ENCODE assay signal across 11 mouse cellular contexts in genomic region chr15:79139640-79140039, GRCm38 (mm10). TPM values are rescaled to one million over a fixed set of nuclear protein-coding genes. Genes with fewer than 3 reads are reported as not detected.
DNase-seq lines count a peak whose midpoint lies in the region; TF ChIP-seq lines count a peak whose summit lies in the region.
"Had no signal": no experiment of that assay in that cellular context is flagged by ENCODE, and none has a peak within 500 bp of the region (broad histone marks: within the 10 kb centered on the region; RNA-seq: fewer than 3 reads in every experiment).

No protein-coding gene starts in this region.

- peak; percentile 55; the same call in 1 of the 2 replicates for TF ChIP-seq CTCF in liver, adult 2 months (IDR thresholded peaks at IDR 0.05; ENCODE audit: low read depth, low read length)

- H3K27ac ChIP-seq in liver, adult 2 months (replicated peaks; ENCODE audit: insufficient read depth, low read depth, low read length): no peak overlapping the region
- H3K27ac ChIP-seq: liver, embryonic 13.5 days had no signal

- no peak for TF ChIP-seq POLR2A in liver, adult 2 months (IDR thresholded peaks at IDR 0.05; ENCODE audit: extremely low read depth, insufficient read depth, low read length)

- H3K9ac ChIP-seq in liver, adult 2 months (ENCODE audit: low read depth, low read length): no peak overlapping the region

- no peaks in the 10 kb centered on the region for H3K27me3 ChIP-seq in liver, adult 2 months (ENCODE audit: control insufficient read depth, insufficient read depth, low read length)

- H3K4me3 ChIP-seq in liver, adult 2 months (ENCODE audit: insufficient read depth, low read depth, low read length): no peak overlapping the region

- H3K4me1 ChIP-seq in liver, adult 2 months (ENCODE audit: control insufficient read depth, insufficient read depth, low read length): peaks cover 5% of the 10 kb centered on the region

- peaks cover 8% of the 10 kb centered on the region; the same call in 1 of the 2 replicates for H3K79me2 ChIP-seq in liver, adult 2 months (ENCODE audit: control insufficient read depth, insufficient read depth, low read length)

- DNase-seq in liver, adult 2 months (ENCODE audit: extremely low read depth, low read depth, low spot score): peak; percentile 16
- DNase-seq in liver: no peak
- DNase-seq in thymus, postnatal 0 days (ENCODE audit: low spot score): peak; percentile 24
- no peak for DNase-seq in thymus, postnatal 4 days
- DNase-seq in T-cell, adult 2 months (ENCODE audit: low spot score): peak; percentile 39
- no peak for DNase-seq in adrenal gland, postnatal 36 days
- DNase-seq in cerebellum, adult 11 months: no peak
- DNase-seq: kidney, adult 11 months; liver, embryonic 13.5 days had no signal

- no peaks in the 10 kb centered on the region for H3K36me3 ChIP-seq in liver, adult 2 months (ENCODE audit: control insufficient read depth, insufficient read depth, low read length)

- WGBS in liver, adult 2 months: 55% methylated on average over 10 of the region's 10 CpGs

RNA-seq across cellular contexts. Expression of gene Polr2f, which starts 1.2 kb away (rescaled TPM):
- total RNA-seq in liver, adult 2 months (2014; rRNA removed): 29.2 and 36.0 TPM in 2 replicates
- 29.9 and 33.8 TPM in 2 replicates for polyA plus RNA-seq in liver, adult 2 months (2012; rRNA removed)
- 284 and 300 TPM in 2 replicates for polyA plus RNA-seq in thymus, postnatal 0 days (2015; fragmentation: Nextera tagmentation; extraction: Ambion mirVana)
- total RNA-seq in adrenal gland, postnatal 36 days (2021): 100 to 1,000 TPM; 137 to 143 TPM

RNA-seq across cellular contexts. Expression of gene 1700088E04Rik, which starts 1.4 kb away (rescaled TPM):
- total RNA-seq in liver, adult 2 months (2014; rRNA removed): 0.65 and 0.67 TPM in 2 replicates
- polyA plus RNA-seq in liver, adult 2 months (2012; rRNA removed): 0.25 and 0.65 TPM in 2 replicates
- polyA plus RNA-seq in thymus, postnatal 0 days (2015; fragmentation: Nextera tagmentation; extraction: Ambion mirVana): 2.4 and 4.0 TPM in 2 replicates
- total RNA-seq in adrenal gland, postnatal 36 days (2021): 1 to 10 TPM; 5.5 to 7.3 TPM
- total RNA-seq: monocyte, adult 5-6 weeks had no signal

RNA-seq across cellular contexts. Expression of gene Sox10, which starts 25.4 kb away (rescaled TPM):
- not detected in 2 replicates for total RNA-seq in liver, adult 2 months (2014; rRNA removed)
- polyA plus RNA-seq in liver, adult 2 months (2012; rRNA removed): 0.06 TPM in 1 of 2 replicates, not detected in the other
- 0.08 and 0.26 TPM in 2 replicates for polyA plus RNA-seq in thymus, postnatal 0 days (2015; fragmentation: Nextera tagmentation; extraction: Ambion mirVana)
- total RNA-seq in adrenal gland, postnatal 36 days (2021): 1 to 10 TPM; 1.3 to 1.8 TPM
- total RNA-seq: monocyte, adult 5-6 weeks had no signal
- polyA plus RNA-seq: activated CD4-positive, CD25-positive, alpha-beta regulatory T cell, adult 4 months had no signal

RNA-seq across cellular contexts. Expression of gene Micall1, which starts 30.9 kb away (rescaled TPM):
- total RNA-seq in liver, adult 2 months (2014; rRNA removed): 3.0 and 3.3 TPM in 2 replicates
- 6.2 and 8.9 TPM in 2 replicates for polyA plus RNA-seq in liver, adult 2 months (2012; rRNA removed)
- polyA plus RNA-seq in thymus, postnatal 0 days (2015; fragmentation: Nextera tagmentation; extraction: Ambion mirVana): 3.3 and 4.6 TPM in 2 replicates
- 10 to 100 TPM; 41.3 to 51.4 TPM for total RNA-seq in adrenal gland, postnatal 36 days (2021)

Comparison
In these comparisons a context has a peak if more than half of its experiments do, and no peak if none do; other contexts are left out.
1. DNase-seq: peak in liver, adult 2 months (single experiment), thymus, postnatal 0 days (single experiment) and T-cell, adult 2 months (single experiment); none in liver (single experiment), thymus, postnatal 4 days (single experiment), adrenal gland, postnatal 36 days (0 of 2) and cerebellum, adult 11 months (single experiment).